Comparison of ENCODE assay signal across 15 mouse cellular contexts in the genomic region with DNA sequence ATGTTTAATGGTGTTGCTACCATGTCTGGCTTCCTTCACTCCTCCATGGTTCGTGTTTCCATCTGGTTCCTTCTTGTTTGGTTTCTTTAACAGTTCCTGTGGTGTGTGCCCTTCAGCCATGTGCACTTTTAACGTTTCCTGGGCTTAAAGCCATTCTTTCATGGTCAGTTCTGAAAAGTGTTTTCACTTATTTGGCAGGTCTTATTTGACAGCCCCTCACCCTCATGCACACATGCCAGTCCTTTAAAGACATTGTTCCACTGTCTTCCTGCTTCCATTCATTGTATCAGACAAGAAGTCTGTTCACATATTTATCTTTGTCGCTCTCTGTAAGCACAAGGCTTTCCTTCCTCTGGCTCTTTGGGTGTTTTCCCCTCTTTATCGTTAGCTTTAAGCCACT.
"Had no signal": no experiment of that assay in that cellular context is flagged by ENCODE, and none has a peak within 500 bp of the region (broad histone marks: within the 10 kb centered on the region; RNA-seq: fewer than 3 reads in every experiment).

No protein-coding gene starts in this region.

- H3K27ac ChIP-seq: kidney, postnatal 0 days; limb, embryonic 13.5 days; midbrain, embryonic 12.5 days; stomach, embryonic 15.5 days had no signal

- H3K27me3 ChIP-seq: limb, embryonic 13.5 days; midbrain, embryonic 12.5 days; stomach, embryonic 15.5 days had no signal

- ATAC-seq: intestine, postnatal 0 days had no signal

- H3K4me3 ChIP-seq: limb, embryonic 13.5 days; megakaryocyte, embryonic 14.5 days; midbrain, embryonic 12.5 days; stomach, embryonic 15.5 days had no signal

- H3K4me1 ChIP-seq: midbrain, embryonic 12.5 days; stomach, embryonic 15.5 days had no signal

- H3K9me3 ChIP-seq: limb, embryonic 13.5 days; megakaryocyte, embryonic 14.5 days; midbrain, embryonic 12.5 days; stomach, embryonic 15.5 days had no signal

- H3K4me2 ChIP-seq: limb, embryonic 13.5 days; liver, embryonic 11.5 days; midbrain, embryonic 12.5 days; stomach, embryonic 15.5 days had no signal

- H3K36me3 ChIP-seq: limb, embryonic 13.5 days; midbrain, embryonic 12.5 days; stomach, embryonic 15.5 days had no signal

- DNase-seq: kidney, adult 9 months; kidney, postnatal 36 days; layer of hippocampus, adult 9-11 months; layer of hippocampus, postnatal 36 days; lung, postnatal 4 days; right cerebral cortex, postnatal 14 days; thymus, adult 2 months; thymus, postnatal 25 days had no signal

- H3K9ac ChIP-seq: limb, embryonic 13.5 days; midbrain, embryonic 12.5 days; stomach, embryonic 15.5 days had no signal
